Mouse (Mus musculus): ENCODE results near the gene Hal. TPM values are rescaled to one million over a fixed set of nuclear protein-coding genes. Genes with fewer than 3 reads are reported as not detected.
A peak's percentile ranks its signal among the peaks of the same experiment; 100 is the strongest.
"Not testable (repeated sequence)": the region's sequence is repeated elsewhere in the genome, so short reads cannot be mapped to it uniquely, and the experiment has no call there.

Gene Hal
- total RNA-seq, 2 experiments from 2014 or later = 0.27 to 0.40 TPM

GRCm38 (mm10) chr10:93515419-93515818 is 26.9 kb downstream of the Hal start:
- no peak for DNase-seq (ENCODE audit: low spot score in 2 of 2)

- DNase-seq (ENCODE audit: low spot score in 2 of 2) = no peak
These were observed 27.4 kb downstream of the Hal start for GRCm38 (mm10) chr10:93515927-93516326.

GRCm38 (mm10) chr10:93517754-93518153 is 29.2 kb downstream of the Hal start:
- DNase-seq (ENCODE audit: low spot score in 2 of 2) = no peak

DNA sequence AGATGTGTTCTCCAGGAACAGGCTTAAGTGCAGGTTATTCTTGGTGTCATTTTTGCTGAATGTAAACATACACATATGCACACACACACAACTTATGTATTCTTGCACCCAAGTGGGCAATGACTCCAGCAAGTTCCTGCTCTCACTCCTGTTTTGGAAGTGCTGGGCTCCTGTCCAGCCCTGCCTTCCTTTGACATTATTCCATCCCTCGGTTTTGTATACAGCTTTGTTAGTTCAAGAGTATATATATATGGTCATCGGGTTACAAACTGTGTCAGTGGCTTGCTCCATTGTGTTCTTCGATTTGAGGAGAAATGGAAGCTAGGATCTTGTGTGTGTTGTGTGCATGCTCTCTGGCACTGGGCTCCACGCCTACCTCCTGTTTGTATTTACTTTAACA is 29.6 kb downstream of the Hal start:
- DNase-seq (ENCODE audit: low spot score in 2 of 2) = no peak

GRCm38 (mm10) chr10:93518620-93519019 is 30.1 kb downstream of the Hal start:
- no peak for DNase-seq (ENCODE audit: low spot score in 2 of 2)

DNA sequence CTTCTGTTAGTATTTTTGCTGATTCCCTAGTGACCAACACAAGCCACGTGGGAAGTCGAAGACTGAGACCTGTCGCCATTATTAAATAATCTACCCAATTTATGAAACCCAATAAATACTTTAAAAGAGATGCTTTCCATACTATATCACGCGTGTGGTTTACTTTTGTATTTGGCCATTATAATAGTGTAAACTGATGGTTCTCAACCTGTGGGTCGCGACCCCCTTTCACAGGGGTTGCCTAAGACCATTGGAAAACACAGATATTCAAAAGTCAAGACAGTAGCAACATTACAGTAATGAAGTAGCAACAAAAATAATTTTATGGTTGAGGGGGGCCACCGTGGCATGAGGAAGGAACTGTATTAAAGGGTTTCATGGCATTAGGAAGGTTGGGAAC is 30.6 kb downstream of the Hal start:
- no peak for DNase-seq (ENCODE audit: low spot score in 2 of 2)

DNA sequence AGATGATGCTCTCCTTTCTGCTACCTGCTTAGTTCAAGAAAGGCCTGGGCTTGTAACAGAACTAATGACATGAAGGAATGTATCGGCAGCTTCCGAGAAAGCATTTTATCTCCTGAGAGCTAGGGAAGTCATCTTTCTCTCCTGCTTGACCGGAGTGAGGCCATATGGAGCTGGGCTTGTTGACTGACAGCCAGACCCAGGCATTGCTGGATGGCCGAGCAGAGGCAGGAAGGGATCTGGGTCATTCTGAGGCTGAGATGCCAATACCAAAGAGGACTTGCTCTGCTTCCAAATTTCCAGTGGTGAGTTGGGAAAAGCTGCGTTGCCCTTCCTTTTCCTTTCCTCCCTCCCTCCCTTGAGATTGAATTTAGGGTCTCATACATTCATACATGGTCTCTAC is 31.2 kb downstream of the Hal start:
- no peak for DNase-seq (ENCODE audit: low spot score in 2 of 2)

DNA sequence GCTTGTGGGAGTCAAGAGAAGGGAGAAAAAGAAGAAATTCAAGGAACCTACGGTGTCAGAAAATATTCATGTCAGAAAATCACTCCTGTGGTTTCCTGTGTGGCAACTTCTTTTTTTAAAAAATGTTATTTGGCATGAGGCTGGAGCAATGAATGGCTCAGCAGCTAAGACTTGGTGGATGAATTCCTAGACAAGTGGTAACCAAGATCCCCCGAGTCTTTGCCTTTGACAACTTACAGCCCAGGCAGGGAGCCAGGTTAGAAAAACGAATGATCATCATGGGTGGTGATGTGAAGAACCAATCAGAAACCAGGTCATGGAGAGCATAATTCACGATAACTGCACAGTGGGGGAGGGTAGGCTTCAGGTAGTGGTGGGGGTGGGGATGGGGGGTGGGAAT is 32.4 kb downstream of the Hal start:
- no peak for DNase-seq (ENCODE audit: low spot score in 2 of 2)

GRCm38 (mm10) chr10:93525329-93525728 is 36.8 kb downstream of the Hal start:
- DNase-seq (ENCODE audit: low spot score in 2 of 2) = no peak

DNA sequence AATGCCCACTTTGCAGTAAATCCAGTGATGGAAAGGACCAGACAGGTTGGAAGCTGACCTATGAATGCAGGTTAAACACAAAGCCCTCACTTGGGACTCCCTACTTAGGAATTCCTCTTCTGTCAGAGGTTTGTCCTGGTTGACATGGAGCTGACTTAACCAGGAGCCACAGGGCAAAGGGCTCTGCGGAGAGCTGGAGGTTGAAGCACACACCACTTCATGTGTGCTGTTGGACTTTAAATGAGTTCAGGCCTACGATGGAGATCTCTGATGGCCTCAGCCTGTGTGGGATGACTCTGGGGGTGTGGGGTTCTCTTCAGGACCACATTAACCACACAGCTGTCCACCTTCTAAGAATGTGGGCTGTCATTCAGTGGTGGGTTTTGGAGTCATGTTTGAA is 49.7 kb downstream of the Hal start:
- no peak for DNase-seq (ENCODE audit: low spot score in 2 of 2)

- DNase-seq (ENCODE audit: low spot score in 2 of 2) = no peak
These were observed 50.2 kb downstream of the Hal start for GRCm38 (mm10) chr10:93538818-93539217.

DNA sequence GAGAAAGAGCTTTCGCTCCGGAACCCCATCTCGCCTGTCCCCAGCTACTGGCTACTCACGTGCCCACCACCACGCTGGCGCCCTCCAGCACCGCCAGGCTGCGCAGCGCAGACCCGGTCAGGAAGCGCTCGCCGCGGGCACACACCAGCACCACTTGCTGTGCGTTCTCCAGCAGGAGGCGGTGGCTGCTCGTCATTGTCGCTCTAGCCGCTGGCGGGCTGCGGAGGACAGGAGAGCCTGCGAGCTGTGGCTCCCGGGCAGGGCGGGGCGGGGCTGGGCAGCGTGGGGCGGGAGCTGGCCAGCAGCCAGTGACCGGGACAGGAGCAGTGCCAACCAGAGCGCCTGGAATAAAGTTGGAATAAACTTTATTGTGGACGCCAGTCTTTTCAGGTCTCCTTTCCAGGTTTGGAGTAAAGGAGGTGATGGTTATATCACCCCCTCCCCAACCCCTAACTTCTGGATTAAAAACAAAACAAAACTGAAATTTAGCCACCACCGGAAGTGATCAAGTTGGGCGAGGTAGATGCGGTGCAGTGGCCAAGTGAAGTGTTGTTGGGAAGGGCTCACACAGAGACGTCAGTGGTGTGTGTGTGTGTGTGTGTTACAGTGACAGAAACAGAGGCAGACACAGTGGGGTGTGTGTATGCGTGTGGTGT is 51.3 kb downstream of the Hal start, which contains the start of gene Amdhd1:
TSS of gene Amdhd1 (minus strand) at position 259 of the 656 bp plus-strand sequence.
- DNase-seq (ENCODE audit: low spot score in 2 of 2) = peak; percentile 69 to 74

- DNase-seq (ENCODE audit: low spot score in 2 of 2) = no peak
These were observed 52.1 kb downstream of the Hal start, which contains the start of gene Ccdc38 for GRCm38 (mm10) chr10:93540431-93541210. TSS of gene Ccdc38 (plus strand) at chr10:93540632.

- DNase-seq (ENCODE audit: low spot score in 2 of 2) = no peak
These were observed 53.0 kb downstream of the Hal start for GRCm38 (mm10) chr10:93541585-93541984.

- DNase-seq (ENCODE audit: low spot score in 2 of 2) = no peak
These were observed 53.8 kb downstream of the Hal start for GRCm38 (mm10) chr10:93542356-93542755.

DNA sequence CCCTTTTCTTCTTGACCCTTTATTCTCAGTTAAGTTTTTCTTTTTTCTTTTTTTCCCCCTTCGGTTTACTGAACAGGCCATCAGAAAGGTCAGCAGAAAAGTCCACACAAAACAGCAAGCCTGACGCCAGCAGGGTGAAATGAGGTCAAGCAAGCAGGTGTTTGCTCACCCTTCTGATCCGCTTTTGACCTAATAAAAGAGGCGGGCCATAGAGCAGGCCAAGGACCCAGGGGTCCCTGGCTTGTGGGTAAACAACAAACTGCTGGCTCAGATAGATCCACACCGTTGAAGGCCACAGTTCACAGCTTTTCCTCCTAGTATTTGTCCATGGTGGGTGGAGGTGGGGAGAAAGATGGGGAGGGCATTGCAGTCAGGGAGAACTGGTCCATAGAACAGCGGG is 54.6 kb downstream of the Hal start:
- no peak for DNase-seq (ENCODE audit: low spot score in 2 of 2)

- no peak for DNase-seq (ENCODE audit: low spot score in 2 of 2)
These were observed 55.6 kb downstream of the Hal start for GRCm38 (mm10) chr10:93544172-93544571.

DNA sequence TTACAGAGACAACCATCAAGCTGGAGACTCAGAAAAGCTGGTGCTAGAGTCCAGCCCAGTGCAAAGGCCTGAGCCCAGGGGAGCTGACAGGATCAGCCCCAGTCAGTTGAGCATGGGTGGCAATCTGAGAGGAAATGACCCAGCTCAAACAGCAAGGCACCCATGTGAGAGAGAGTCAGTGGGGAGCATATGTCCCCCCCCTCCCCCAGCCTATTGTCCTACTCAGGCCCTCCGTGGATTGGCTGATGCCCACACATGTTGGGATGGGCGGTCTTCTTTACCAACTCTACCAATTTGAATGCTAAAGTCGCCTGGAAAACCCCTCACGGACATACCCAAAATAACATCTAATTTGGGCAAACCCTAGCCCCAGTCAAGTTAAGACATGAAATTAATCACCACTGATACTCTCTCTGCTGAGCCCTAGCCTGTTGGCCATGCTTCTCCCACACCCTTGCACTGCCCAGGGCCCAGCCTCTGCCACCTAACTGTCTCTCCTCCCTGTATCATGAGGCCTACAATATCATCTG is 59.2 kb downstream of the Hal start:
- no peak for DNase-seq (ENCODE audit: low spot score in 2 of 2)

- peak; percentile 81 to 86 for DNase-seq (ENCODE audit: low spot score in 2 of 2)
These were observed 60.4 kb downstream of the Hal start for GRCm38 (mm10) chr10:93548991-93549390.

DNA sequence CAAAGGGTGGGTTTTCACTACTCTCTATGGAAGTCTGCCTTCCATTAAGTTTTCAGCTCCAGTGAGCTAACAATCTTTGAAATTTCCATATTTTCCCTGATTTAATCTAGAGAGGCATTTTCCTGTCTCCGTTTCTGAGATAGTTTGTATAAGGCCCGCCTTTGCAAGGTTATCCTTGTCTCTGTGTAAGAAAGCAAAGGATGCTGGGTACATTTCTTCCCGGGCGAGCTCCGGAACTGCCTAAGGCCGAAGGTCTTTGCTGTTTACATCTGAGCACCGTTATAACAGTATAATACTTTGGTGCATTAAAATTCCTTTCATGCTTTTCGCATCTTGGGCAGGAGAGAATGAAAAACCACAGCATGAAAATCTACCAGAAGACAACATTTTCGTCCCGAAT is 61.3 kb downstream of the Hal start:
- DNase-seq (ENCODE audit: low spot score in 2 of 2) = no peak

- no peak for DNase-seq (ENCODE audit: low spot score in 2 of 2)
These were observed 64.0 kb downstream of the Hal start for GRCm38 (mm10) chr10:93552596-93552995.

DNA sequence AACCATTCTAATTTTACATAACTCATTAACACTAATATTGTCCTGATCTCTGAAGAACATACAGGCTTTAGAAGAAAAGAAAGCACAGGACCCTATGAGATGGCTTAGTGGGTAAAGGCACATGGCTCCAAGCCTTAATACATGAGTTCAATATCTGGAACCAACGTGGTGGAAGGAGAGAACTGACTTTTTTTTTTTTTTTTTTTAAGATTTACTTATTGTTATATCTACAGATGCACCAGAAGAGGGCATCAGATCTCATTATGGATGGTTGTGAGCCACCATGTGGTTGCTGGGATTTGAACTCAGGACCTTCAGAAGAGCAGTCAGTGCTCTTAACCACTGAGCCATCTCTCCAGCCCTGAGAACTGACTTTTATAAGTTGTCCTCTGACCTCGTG is 69.4 kb downstream of the Hal start:
- not testable (repeated sequence) for DNase-seq (ENCODE audit: low spot score in 2 of 2)

Measured in layer of hippocampus, postnatal 10 days (tissue).